Mouse (Mus musculus) hindbrain, postnatal 0 days (tissue): ENCODE measurements around the gene Tiam2. TPM values are rescaled to one million over a fixed set of nuclear protein-coding genes. Genes with fewer than 3 reads are reported as not detected.

Experiments used
- ATAC-seq: fragments of 200-750 bp; cut with Nextera tagmentation; 2 replicates; pipeline ENCODE4 v1.8.0; 2017; ENCODE audit warnings: mild to moderate bottlenecking, moderate TSS enrichment, moderate library complexity
- DNase-seq: peaks from one replicate; pipeline ENCODE4 v3.0.0-alpha.2; 2015; ENCODE audit warnings: low spot score
- H3K27ac ChIP-seq: fragments of 300-500 bp; sonication (generic); 2 replicates; pipeline ENCODE4 v1.5.1; 2014; ENCODE audit warnings: mild to moderate bottlenecking
- H3K27me3 ChIP-seq: fragments of 300-500 bp; sonication (generic); 2 replicates; pipeline ENCODE4 v1.6.1; 2014; ENCODE audit warnings: low read length, mixed read lengths; ENCODE audit not compliant: insufficient read depth
- H3K36me3 ChIP-seq: fragments of 300-500 bp; sonication (generic); 2 replicates; pipeline ENCODE4 v1.6.1; 2014; ENCODE audit warnings: low read length, mixed read lengths; ENCODE audit not compliant: insufficient read depth
- H3K4me1 ChIP-seq: fragments of 300-500 bp; sonication (generic); 2 replicates; pipeline ENCODE4 v1.6.1; 2014; ENCODE audit warnings: antibody characterized with exemption, low read length, mixed read lengths; ENCODE audit not compliant: insufficient read depth
- H3K4me2 ChIP-seq: fragments of 300-500 bp; sonication (generic); 2 replicates; pipeline ENCODE4 v1.6.1; 2014; ENCODE audit warnings: low read depth, mild to moderate bottlenecking, low read length, moderate library complexity, mixed read lengths
- H3K4me3 ChIP-seq: fragments of 300-500 bp; sonication (generic); 2 replicates; pipeline ENCODE4 v1.5.1; 2014; ENCODE audit warnings: low read length
- H3K9ac ChIP-seq: fragments of 300-500 bp; sonication (generic); replicated peaks from 2 replicates; pipeline ENCODE4 v1.6.1; 2014; ENCODE audit warnings: mild to moderate bottlenecking, low read length, moderate library complexity, mixed read lengths
- H3K9me3 ChIP-seq: fragments of 300-500 bp; sonication (generic); 2 replicates; pipeline ENCODE4 v1.6.1; 2016; ENCODE audit warnings: low read length, mixed read lengths
- CTCF ChIP-seq: IDR thresholded peaks from 2 replicates; pipeline ENCODE4 v1.5.1; 2016; ENCODE audit warnings: antibody characterized with exemption, control low read depth, low read depth
- WGBS: fragments of 180-500 bp; shearing (Covaris S2); extraction: QIAGEN DNeasy Blood & Tissue Kit; methylation state at CpG from one replicate; pipeline ENCODE4 v1.1.7; 2014; 5-methylcytosine and 5-hydroxymethylcytosine counted together
- polyA plus RNA-seq: library from polyadenylated mRNA; unstranded; fragments of >200 nt; fragmentation: Nextera tagmentation; extraction: Ambion mirVana; gene quantifications from 2 replicates; pipeline ENCODE4 v1.2.1, GENCODE M21; 2015
- total RNA-seq: library from RNA; depleted of rRNA; stranded (reverse); fragments of >200 nt; gene quantifications from 2 replicates; pipeline ENCODE4 v1.2.3, GENCODE M21; 2014

The Tiam2 gene
- total and polyA plus RNA-seq, 2 experiments from 2014 or later, result 2.8 to 8.8 TPM

DNA sequence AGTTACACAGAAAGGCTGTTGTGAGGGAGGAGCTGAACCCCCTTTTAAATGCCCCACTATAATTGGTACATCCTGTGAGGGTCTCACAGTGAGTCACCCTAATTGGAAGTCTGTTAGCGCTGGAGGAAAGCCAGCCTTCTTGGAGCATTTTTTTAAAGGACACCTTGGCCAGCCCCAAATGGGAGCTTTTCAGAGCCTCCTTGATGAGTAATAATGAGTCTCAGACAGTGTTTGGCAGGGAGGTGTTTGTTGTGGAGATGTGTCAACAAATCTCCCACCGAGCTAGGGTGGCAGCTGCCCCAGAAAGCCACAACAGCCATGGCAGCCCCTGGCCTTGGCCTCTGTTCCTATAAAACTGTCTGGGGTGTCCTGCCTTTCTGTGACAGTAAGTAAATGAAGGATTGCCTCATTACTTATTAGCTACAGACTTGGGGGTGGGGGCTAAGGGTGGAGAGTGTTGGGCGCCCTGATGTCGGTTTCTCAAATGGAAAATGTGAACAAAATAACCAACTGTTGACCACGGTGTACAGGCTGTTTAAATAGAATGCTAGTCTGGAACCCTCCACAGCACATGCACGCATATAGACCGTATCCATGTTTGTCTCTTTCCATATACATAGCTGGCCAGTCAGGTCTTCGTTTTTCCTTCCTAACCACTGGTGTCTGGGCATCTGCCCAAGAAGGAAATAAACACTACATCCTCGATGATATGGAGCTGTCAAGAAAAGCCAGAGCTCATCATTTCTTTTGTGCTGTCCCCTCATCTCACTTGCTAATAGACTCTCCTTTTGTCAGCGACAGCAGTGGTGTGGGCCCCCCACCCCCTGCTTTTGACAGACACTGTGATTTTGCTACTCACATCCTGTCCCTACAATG, 116.4 kb downstream of the Tiam2 start:
- ATAC-seq (peak; percentile 81), DNase-seq (peak; percentile 74)
- no peaks in the 10 kb centered on the region for H3K9me3 ChIP-seq
- 33% methylated on average over 10 of the region's 10 CpGs for WGBS
- H3K4me2 ChIP-seq, result no peak overlapping the region
- H3K27ac ChIP-seq, result peak overlapping the region; percentile 42; the same call in 1 of the 2 replicates
- H3K36me3 ChIP-seq, result no peaks in the 10 kb centered on the region
- H3K4me3 ChIP-seq, result no peak overlapping the region
- H3K27me3 ChIP-seq, result no peaks in the 10 kb centered on the region
- no peaks in the 10 kb centered on the region for H3K4me1 ChIP-seq
- H3K9ac ChIP-seq, result no peak overlapping the region
- TF ChIP-seq CTCF, result no peak

DNA sequence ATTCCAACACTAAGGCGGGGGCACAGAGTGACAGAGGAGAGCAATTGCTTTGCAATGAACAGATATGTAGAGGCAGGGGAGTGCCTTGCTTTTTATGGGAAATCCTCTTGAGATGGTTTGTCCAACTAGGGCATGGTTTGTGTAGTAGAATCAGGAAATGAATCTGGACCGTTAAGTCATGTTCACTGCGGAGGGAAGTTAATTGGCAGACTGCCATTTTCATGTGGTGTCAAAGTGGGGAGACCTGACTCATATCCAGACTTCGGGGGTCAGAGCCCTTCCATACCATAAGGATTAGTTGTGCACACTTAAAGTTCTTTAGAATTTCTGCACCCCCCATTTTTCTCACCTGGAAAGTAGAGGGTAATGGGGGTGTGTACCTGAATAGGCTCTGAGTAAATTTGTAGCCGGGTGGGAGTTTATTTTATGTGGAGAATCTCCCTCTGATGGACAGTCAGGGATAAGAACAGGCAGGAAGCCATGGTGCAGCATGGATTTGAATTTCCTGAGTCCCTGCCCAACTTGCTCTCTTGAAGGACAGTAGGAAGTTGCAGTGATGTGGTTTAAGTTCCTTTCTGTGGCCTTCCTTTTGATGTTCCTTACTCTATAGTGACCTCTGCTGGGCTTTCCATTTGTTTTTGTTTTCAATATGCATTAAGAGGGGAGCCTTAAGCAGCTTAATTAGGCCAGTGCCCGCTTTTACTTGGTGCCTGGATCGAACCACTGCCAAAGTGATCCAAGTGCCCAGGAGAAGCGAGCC, 120.0 kb downstream of the Tiam2 start:
- H3K4me3 ChIP-seq, result no peak overlapping the region
- no peaks in the 10 kb centered on the region for H3K36me3 ChIP-seq
- no peaks in the 10 kb centered on the region for H3K4me1 ChIP-seq
- no peaks in the 10 kb centered on the region for H3K9me3 ChIP-seq
- 43% methylated on average over 8 of the region's 8 CpGs for WGBS
- no peak overlapping the region for H3K27ac ChIP-seq
- TF ChIP-seq CTCF, result peak; percentile 64
- no peak overlapping the region for H3K9ac ChIP-seq
- H3K4me2 ChIP-seq, result no peak overlapping the region
- H3K27me3 ChIP-seq, result no peaks in the 10 kb centered on the region
- DNase-seq (peak; percentile 81), ATAC-seq (no peak)

DNA sequence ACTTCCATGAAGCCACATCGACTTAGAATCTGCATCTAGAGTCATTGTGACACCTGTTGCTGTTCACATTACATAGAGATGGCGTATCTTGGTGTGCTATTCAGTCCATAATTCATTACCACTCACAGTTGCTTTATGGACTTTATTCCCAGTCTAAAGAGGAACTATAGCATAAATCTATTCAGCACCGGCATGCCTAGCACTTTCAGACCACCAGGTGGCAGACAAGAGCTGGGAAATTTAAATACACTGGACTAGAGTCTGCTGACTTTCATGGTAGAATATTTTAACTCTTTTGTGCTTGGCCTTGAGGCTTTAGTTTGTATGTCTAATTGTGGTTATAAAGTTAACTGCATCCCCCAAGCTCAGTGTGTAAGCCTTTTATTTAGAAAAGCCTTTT, 122.4 kb downstream of the Tiam2 start:
- Histone ChIP-seq H3K36me3 (no peaks in the 10 kb centered on the region), H3K4me1 (no peaks in the 10 kb centered on the region), H3K4me2 (no peak overlapping the region), H3K27me3 (no peaks in the 10 kb centered on the region), H3K27ac (no peak overlapping the region), H3K9ac (no peak overlapping the region), H3K9me3 (no peaks in the 10 kb centered on the region), H3K4me3 (no peak overlapping the region)
- 31% methylated on average over 3 of the region's 3 CpGs for WGBS
- DNase-seq, result peak; percentile 88
- ATAC-seq, result 0 out of 2 replicates have a peak, but pooled peaks have one; percentile 43
- TF ChIP-seq CTCF, result peak; percentile 90

DNA sequence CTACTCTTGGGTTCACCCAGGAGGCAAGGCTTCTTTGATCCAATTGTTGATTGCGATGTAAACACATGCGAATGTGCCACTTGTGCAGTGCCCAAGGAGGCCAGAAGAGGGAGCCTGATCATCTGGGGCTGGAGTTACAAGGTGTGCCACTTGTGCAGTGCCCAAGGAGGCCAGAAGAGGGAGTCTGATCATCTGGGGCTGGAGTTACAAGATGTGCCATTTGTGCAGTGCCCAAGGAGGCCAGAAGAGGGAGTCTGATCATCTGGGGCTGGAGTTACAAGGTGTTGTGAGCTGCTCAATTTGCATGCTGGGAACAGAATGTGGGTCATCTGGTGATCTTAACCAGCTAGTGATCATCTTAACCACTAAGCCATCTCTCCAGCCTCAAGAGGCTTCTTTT, 124.7 kb downstream of the Tiam2 start:
- no peaks in the 10 kb centered on the region for H3K9me3 ChIP-seq
- H3K36me3 ChIP-seq, result no peaks in the 10 kb centered on the region
- no peaks in the 10 kb centered on the region for H3K27me3 ChIP-seq
- no peak overlapping the region for H3K4me3 ChIP-seq
- DNase-seq (peak; percentile 69), ATAC-seq (peak; percentile 62; the same call in 1 of the 2 replicates)
- H3K9ac ChIP-seq, result no peak overlapping the region
- 74% methylated on average over 2 of the region's 2 CpGs for WGBS
- no peak overlapping the region for H3K4me2 ChIP-seq
- TF ChIP-seq CTCF, result peak; percentile 87
- no peak overlapping the region for H3K27ac ChIP-seq
- H3K4me1 ChIP-seq, result no peaks in the 10 kb centered on the region

DNA sequence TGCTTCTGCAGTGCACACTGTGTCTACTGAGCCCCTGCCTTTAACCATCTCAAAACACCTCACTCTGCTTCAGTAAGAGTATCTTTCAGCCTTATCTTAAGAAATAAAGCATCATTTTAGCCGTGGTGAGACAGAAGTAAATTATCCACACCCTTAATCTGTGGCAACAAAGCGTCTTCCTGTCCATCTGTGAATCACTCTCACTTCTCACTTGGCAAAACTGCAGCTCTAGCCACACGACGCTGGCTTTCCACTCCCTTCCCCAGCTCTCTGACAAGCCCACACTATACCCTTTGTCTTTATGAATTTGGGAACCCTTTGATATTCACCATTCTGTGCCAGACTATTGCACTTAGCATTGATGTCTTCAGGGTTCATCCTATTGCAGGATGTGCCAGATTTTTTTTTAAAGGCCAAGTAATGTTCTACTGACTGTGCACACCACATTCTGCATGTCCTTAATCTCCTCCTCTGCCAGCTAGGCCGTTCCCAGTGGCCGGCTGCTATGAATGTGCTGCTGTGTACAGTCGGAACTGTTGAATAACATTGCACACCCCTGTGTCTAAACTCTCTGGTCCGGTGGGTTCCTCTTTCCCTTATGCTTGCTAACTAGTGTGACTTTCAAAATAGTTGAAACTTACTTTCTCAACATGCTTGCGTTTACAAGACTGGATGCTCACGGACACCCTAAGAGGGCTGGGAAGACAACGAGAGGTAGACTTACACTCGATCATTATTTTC, 126.4 kb downstream of the Tiam2 start:
- no peak overlapping the region for H3K27ac ChIP-seq
- no peak for DNase-seq
- 78% methylated on average over 12 of the region's 12 CpGs for WGBS
- no peaks in the 10 kb centered on the region for H3K36me3 ChIP-seq
- no peak for ATAC-seq
- no peak overlapping the region for H3K9ac ChIP-seq
- H3K27me3 ChIP-seq, result no peaks in the 10 kb centered on the region
- H3K4me1 ChIP-seq, result no peaks in the 10 kb centered on the region
- H3K9me3 ChIP-seq, result no peaks in the 10 kb centered on the region
- no peak overlapping the region for H3K4me3 ChIP-seq
- H3K4me2 ChIP-seq, result no peak overlapping the region
- no peak for TF ChIP-seq CTCF

- no peaks in the 10 kb centered on the region for H3K36me3 ChIP-seq
- H3K27ac ChIP-seq, result no peak overlapping the region
- DNase-seq (no peak), ATAC-seq (no peak)
- H3K9me3 ChIP-seq, result no peaks in the 10 kb centered on the region
- H3K4me3 ChIP-seq, result no peak overlapping the region
- H3K4me1 ChIP-seq, result no peaks in the 10 kb centered on the region
- no peaks in the 10 kb centered on the region for H3K27me3 ChIP-seq
- TF ChIP-seq CTCF, result no peak
- no peak overlapping the region for H3K4me2 ChIP-seq
- 37% methylated on average over 10 of the region's 10 CpGs for WGBS
- no peak overlapping the region for H3K9ac ChIP-seq
Observed at GRCm38 (mm10) chr17:3453946-3454345, 127.6 kb downstream of the Tiam2 start.
